In the genomic region with DNA sequence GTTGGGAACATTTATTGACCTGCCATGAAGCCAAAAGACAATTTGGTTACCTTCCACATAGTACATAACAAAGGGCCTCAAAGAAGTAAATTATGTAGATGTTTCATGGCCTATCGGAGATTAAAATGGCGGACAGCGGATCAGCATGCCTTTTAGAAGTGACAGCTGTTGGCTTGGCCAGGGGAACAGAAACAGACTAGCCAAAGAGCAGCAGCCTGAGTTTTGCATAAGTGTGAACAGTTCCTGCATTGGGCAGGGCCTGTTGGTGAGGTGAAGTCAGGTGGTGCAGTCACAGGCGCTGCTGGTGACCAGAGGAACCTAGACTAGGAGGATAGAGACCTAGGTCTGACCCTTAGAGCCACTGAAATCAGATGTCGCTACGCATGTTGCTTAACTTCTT, we compare ENCODE assay signal across 14 mouse cellular contexts. TPM values are rescaled to one million over a fixed set of nuclear protein-coding genes. Genes with fewer than 3 reads are reported as not detected.
DNase-seq lines count a peak whose midpoint lies in the region; ATAC-seq and TF ChIP-seq lines count a peak whose summit lies in the region.
"Had no signal": no experiment of that assay in that cellular context is flagged by ENCODE, and none has a peak within 500 bp of the region (broad histone marks: within the 10 kb centered on the region; RNA-seq: fewer than 3 reads in every experiment).

No protein-coding gene starts in this region.

- peaks cover 93% of the 10 kb centered on the region for H3K4me1 ChIP-seq in E14TG2a.4 (replicated peaks; ENCODE audit: low read depth, low read length)
- peaks cover 84% of the 10 kb centered on the region for H3K4me1 ChIP-seq in megakaryocyte, embryonic 14.5 days

- peaks cover 5% of the 10 kb centered on the region; the same call in 1 of the 2 replicates for H3K36me3 ChIP-seq in E14TG2a.4 (ENCODE audit: insufficient read depth, low read length)
- peaks cover 39% of the 10 kb centered on the region for H3K36me3 ChIP-seq in megakaryocyte, embryonic 14.5 days (replicated peaks; ENCODE audit: low read length)
- H3K36me3 ChIP-seq: embryonic facial prominence, embryonic 15.5 days; forebrain, embryonic 12.5 days had no signal

- H3K9me3 ChIP-seq in E14TG2a.4 (ENCODE audit: low read length), result no peaks in the 10 kb centered on the region
- H3K9me3 ChIP-seq in megakaryocyte, embryonic 14.5 days, result no peaks in the 10 kb centered on the region
- H3K9me3 ChIP-seq: embryonic facial prominence, embryonic 15.5 days; forebrain, embryonic 12.5 days had no signal

- peak; percentile 12 for DNase-seq in lung, postnatal 25 days (ENCODE audit: low spot score)
- no peak for DNase-seq in lung, postnatal 14 days
- DNase-seq in kidney, postnatal 4 days, result no peak
- no peak for DNase-seq in kidney, postnatal 36 days
- DNase-seq: gastrocnemius, postnatal 14 days had no signal

- no peaks in the 10 kb centered on the region for H3K27me3 ChIP-seq in E14TG2a.4 (ENCODE audit: insufficient read depth, low read length)
- H3K27me3 ChIP-seq in megakaryocyte, embryonic 14.5 days (replicated peaks), result no peaks in the 10 kb centered on the region
- H3K27me3 ChIP-seq: embryonic facial prominence, embryonic 15.5 days; forebrain, embryonic 12.5 days had no signal

- no peak for TF ChIP-seq CTCF in E14TG2a.4 (conservative IDR thresholded peaks at IDR 0.05; ENCODE audit: low read length)

- peak overlapping the region; percentile 18; the same call in 1 of the 2 replicates for H3K4me3 ChIP-seq in E14TG2a.4 (replicated peaks; ENCODE audit: low read length)
- peak overlapping the region; percentile 12 for H3K4me3 ChIP-seq in megakaryocyte, embryonic 14.5 days (replicated peaks)
- H3K4me3 ChIP-seq: embryonic facial prominence, embryonic 15.5 days; forebrain, embryonic 12.5 days had no signal

- ATAC-seq in common myeloid progenitor, adult 5-6 weeks (replicated peaks; ENCODE audit: low read depth, poor library complexity, severe bottlenecking), result 0 out of 2 replicates have a peak, but pooled peaks have one; percentile 13
- no peak for ATAC-seq in inflammation-experienced regulatory T-cells, adult 6 months
- ATAC-seq: hindbrain, embryonic 16.5 days had no signal

RNA-seq across cellular contexts. Expression of gene Zbtb1, which starts 7.0 kb away (rescaled TPM):
- total RNA-seq in common myeloid progenitor, adult 5-6 weeks (2017), result 21.1 and 27.2 TPM in 2 replicates
- polyA plus RNA-seq in megakaryocyte, embryonic 14.5 days (2012; ENCODE audit: insufficient read depth, low replicate concordance), result 0.79 and 4.7 TPM in 2 replicates
- polyA plus RNA-seq in inflammation-experienced regulatory T-cells, adult 6 months (2017; shearing (Covaris generic)), result 10 to 100 TPM; 20.2 to 26.2 (median 25.2) TPM

RNA-seq across cellular contexts. Expression of gene Zbtb25, which starts 7.7 kb away (rescaled TPM):
- 18.7 and 33.0 TPM in 2 replicates for total RNA-seq in common myeloid progenitor, adult 5-6 weeks (2017)
- 2.4 and 7.2 TPM in 2 replicates for polyA plus RNA-seq in megakaryocyte, embryonic 14.5 days (2012; ENCODE audit: insufficient read depth, low replicate concordance)
- 10 to 100 TPM in 2 of 3 experiments, 1 to 10 TPM in 1; 7.2 to 17.0 (median 16.5) TPM for polyA plus RNA-seq in inflammation-experienced regulatory T-cells, adult 6 months (2017; shearing (Covaris generic))

RNA-seq across cellular contexts. Expression of gene Hspa2, which starts 26.9 kb away (rescaled TPM):
- total RNA-seq in common myeloid progenitor, adult 5-6 weeks (2017), result 12.2 and 13.5 TPM in 2 replicates
- polyA plus RNA-seq in megakaryocyte, embryonic 14.5 days (2012; ENCODE audit: insufficient read depth, low replicate concordance), result 2.9 and 5.8 TPM in 2 replicates
- 1 to 10 TPM; 2.6 to 5.7 (median 3.4) TPM for polyA plus RNA-seq in inflammation-experienced regulatory T-cells, adult 6 months (2017; shearing (Covaris generic))

RNA-seq across cellular contexts. Expression of gene Ppp1r36, which starts 40.3 kb away (rescaled TPM):
- total RNA-seq in common myeloid progenitor, adult 5-6 weeks (2017), result 0.64 and 2.2 TPM in 2 replicates
- not detected in 2 replicates for polyA plus RNA-seq in megakaryocyte, embryonic 14.5 days (2012; ENCODE audit: insufficient read depth, low replicate concordance)
- not detected for polyA plus RNA-seq in inflammation-experienced regulatory T-cells, adult 6 months (2017; shearing (Covaris generic))
- total RNA-seq: MEL had no signal
- polyA plus RNA-seq: large intestine, adult 2 months had no signal

RNA-seq across cellular contexts. Expression of gene Akap5, which starts 52.4 kb away (rescaled TPM):
- 0.87 and 1.4 TPM in 2 replicates for total RNA-seq in common myeloid progenitor, adult 5-6 weeks (2017)
- polyA plus RNA-seq in megakaryocyte, embryonic 14.5 days (2012; ENCODE audit: insufficient read depth, low replicate concordance), result 0.63 TPM in 1 of 2 replicates, not detected in the other
- 1 to 10 TPM; 1.6 to 4.6 (median 3.1) TPM for polyA plus RNA-seq in inflammation-experienced regulatory T-cells, adult 6 months (2017; shearing (Covaris generic))
